Mouse (Mus musculus) C2C12 (cell line): Measurements from ENCODE around the gene Uox. TPM values are rescaled to one million over a fixed set of nuclear protein-coding genes. Genes with fewer than 3 reads are reported as not detected.
A peak's percentile ranks its signal among the peaks of the same experiment; 100 is the strongest.

Experiments
- H3K27me3 ChIP-seq: one replicate; pipeline ENCODE4 v1.6.1; 2011; ENCODE audit not compliant: control insufficient read depth, insufficient read depth, insufficient read length
- H3K36me3 ChIP-seq: one replicate; pipeline ENCODE4 v1.6.1; 2011; ENCODE audit not compliant: control insufficient read depth, insufficient read depth
- H3K4me3 ChIP-seq: one replicate; pipeline ENCODE4 v1.5.1; 2011; ENCODE audit warnings: mild to moderate bottlenecking, control low read depth; ENCODE audit not compliant: poor library complexity, insufficient read depth, severe bottlenecking
- H3K79me2 ChIP-seq: one replicate; pipeline ENCODE4 v1.6.1; 2011; ENCODE audit not compliant: control insufficient read depth, insufficient read depth
- H3K79me3 ChIP-seq: one replicate; pipeline ENCODE4 v1.6.1; 2011; ENCODE audit warnings: low read depth, control low read depth
- H3ac ChIP-seq: one replicate; pipeline ENCODE3; 2011; ENCODE audit warnings: low read depth; ENCODE audit not compliant: control insufficient read depth, insufficient read length
- CEBPB ChIP-seq: IDR thresholded peaks from one replicate; pipeline ENCODE4 v1.6.1; 2011; ENCODE audit warnings: low read depth, mild to moderate bottlenecking, control low read depth, moderate library complexity
- CTCF ChIP-seq: IDR thresholded peaks from one replicate; pipeline ENCODE4 v1.5.1; 2011; ENCODE audit not compliant: control insufficient read depth, insufficient read depth, insufficient read length
- FOSL1 ChIP-seq: IDR thresholded peaks from one replicate; pipeline ENCODE4 v1.8.0; 2011; ENCODE audit warnings: mild to moderate bottlenecking, low read length; ENCODE audit not compliant: poor library complexity, insufficient read depth, severe bottlenecking
- MAX ChIP-seq: IDR thresholded peaks from one replicate; pipeline ENCODE4 v1.6.1; 2011; ENCODE audit warnings: mild to moderate bottlenecking, control low read depth
- MYOD1 ChIP-seq: IDR thresholded peaks from one replicate; pipeline ENCODE4 v1.6.1; 2011; ENCODE audit warnings: low read depth; ENCODE audit not compliant: control insufficient read depth, insufficient read length
- MYOG ChIP-seq: IDR thresholded peaks from one replicate; pipeline ENCODE4 v1.6.1; 2011; ENCODE audit not compliant: control insufficient read depth, insufficient read length; ENCODE audit errors: extremely low read depth
- USF1 ChIP-seq: IDR thresholded peaks from one replicate; pipeline ENCODE4 v1.6.1; 2011; ENCODE audit warnings: low read depth, mild to moderate bottlenecking, control low read depth, moderate library complexity
- long read RNA-seq, 2 experiments: library from polyadenylated mRNA; unstranded; transcript quantifications; one replicate each; pipeline ENCODE4 v2.0.0; 2019 to 2020
- polyA plus RNA-seq: library from polyadenylated mRNA; unstranded; fragments of >200 nt; fragmentation: generic; extraction: Trizol; gene quantifications from one replicate; pipeline ENCODE4 v1.2.1, GENCODE M21; 2012; ENCODE audit warnings: missing spikeins

The Uox gene
- polyA plus RNA-seq, result not detected
- long read RNA-seq, experiment 1, result 0 reads
- long read RNA-seq, experiment 2, result 0 reads

GRCm38 (mm10) chr3:146570148-146570782 lies at the start of gene Uox:
Uox (plus strand) TSS chr3:146570426.
- Histone ChIP-seq H3K27me3 (no peaks in the 10 kb centered on the region), H3ac (no peak within 1 kb of the TSS), H3K79me2 (no peaks in the 10 kb centered on the region), H3K79me3 (no peaks in the 10 kb centered on the region), H3K4me3 (no peak within 1 kb of the TSS), H3K36me3 (no peaks in the 10 kb centered on the region)
- no peak for TF ChIP-seq FOSL1
- no peak for TF ChIP-seq MYOG
- TF ChIP-seq CEBPB, result no peak
- no peak for TF ChIP-seq MAX
- TF ChIP-seq USF1, result no peak
- TF ChIP-seq MYOD1, result no peak
- TF ChIP-seq CTCF, result no peak

- peak; percentile 60 for TF ChIP-seq MAX
- TF ChIP-seq CTCF, result no peak
- Histone ChIP-seq H3K27me3 (no peaks in the 10 kb centered on the region), H3K4me3 (peak within 1 kb of the TSS; percentile 71), H3K36me3 (peaks cover 31% of the 10 kb centered on the region), H3K79me2 (peaks cover 51% of the 10 kb centered on the region), H3ac (peak within 1 kb of the TSS; percentile 94), H3K79me3 (peaks cover 23% of the 10 kb centered on the region)
These were observed 49.2 kb upstream of the Uox start, which contains the start of gene Rpf1 for GRCm38 (mm10) chr3:146520798-146521651. Rpf1 (minus strand) TSS chr3:146521429.

DNA sequence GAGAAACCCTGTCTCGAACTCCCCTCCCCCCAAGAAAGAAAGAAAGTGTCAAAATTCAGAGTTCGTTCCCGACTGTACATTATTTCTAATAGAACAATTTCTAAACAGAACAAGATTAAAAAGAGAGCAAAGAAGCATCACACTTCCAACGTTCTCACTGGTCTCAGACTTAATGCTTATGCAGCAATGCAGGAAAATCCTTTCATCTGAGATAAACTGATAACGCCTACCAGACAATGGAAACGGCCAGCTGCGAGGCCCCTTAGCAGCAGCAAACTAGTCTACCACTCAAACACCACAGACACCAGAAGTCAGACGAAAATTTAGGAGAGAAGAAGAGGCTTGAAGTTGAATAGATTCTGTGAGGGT lies 48.6 kb upstream of the Uox start:
- TF ChIP-seq CEBPB, result no peak
- TF ChIP-seq FOSL1, result no peak
- peaks cover 26% of the 10 kb centered on the region for H3K36me3 ChIP-seq
- H3K27me3 ChIP-seq, result no peaks in the 10 kb centered on the region
- H3K79me2 ChIP-seq, result peaks cover 46% of the 10 kb centered on the region
- peaks cover 23% of the 10 kb centered on the region for H3K79me3 ChIP-seq
- no peak overlapping the region for H3ac ChIP-seq
- peak overlapping the region; percentile 71 for H3K4me3 ChIP-seq

DNA sequence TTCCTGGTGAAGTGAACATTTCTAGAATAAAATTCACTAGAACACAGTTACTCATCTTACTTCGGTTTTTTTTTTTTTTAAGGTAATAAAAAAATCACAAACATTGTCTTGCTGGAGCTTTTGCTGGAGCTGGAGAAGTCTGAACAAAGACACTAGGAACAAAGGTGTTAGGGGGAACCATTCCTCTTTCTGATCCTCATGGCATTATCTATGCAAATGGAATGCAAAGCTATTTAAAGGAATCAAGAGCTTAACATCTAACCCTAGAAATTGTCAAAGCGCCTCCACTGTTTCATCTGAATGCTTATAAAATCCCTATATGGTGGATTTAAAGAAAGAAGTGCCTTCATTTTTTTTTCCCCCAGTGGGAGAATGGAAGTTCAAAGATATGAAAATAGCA lies 41.9 kb upstream of the Uox start:
- Histone ChIP-seq H3K36me3 (no peaks in the 10 kb centered on the region), H3ac (no peak overlapping the region), H3K79me3 (no peaks in the 10 kb centered on the region), H3K79me2 (no peaks in the 10 kb centered on the region), H3K27me3 (peaks cover 6% of the 10 kb centered on the region), H3K4me3 (no peak overlapping the region)
- TF ChIP-seq FOSL1, result no peak
- TF ChIP-seq USF1, result no peak
- no peak for TF ChIP-seq MAX
- TF ChIP-seq CTCF, result no peak
- TF ChIP-seq CEBPB, result no peak
- no peak for TF ChIP-seq MYOG
- no peak for TF ChIP-seq MYOD1

DNA sequence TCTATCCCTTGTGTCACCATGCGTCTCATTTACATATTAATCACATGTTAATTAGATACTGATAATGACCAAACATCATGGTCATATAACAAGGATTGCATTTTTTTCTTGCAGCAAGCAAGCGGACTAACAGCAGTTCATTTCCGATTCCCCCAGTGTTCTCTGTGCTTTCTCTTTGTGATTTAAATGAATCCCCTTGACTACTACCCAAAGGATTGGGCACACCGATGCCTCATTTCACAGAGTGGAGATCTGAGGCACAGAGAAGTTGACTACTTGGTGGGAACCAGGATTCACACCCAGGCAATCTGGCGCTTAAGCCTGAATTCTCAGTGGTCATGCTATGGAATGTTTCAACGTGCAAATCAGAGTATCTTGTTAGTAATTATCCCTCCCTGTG lies 35.2 kb upstream of the Uox start:
- H3K79me2 ChIP-seq, result no peaks in the 10 kb centered on the region
- no peaks in the 10 kb centered on the region for H3K36me3 ChIP-seq
- TF ChIP-seq MAX (no peak), MYOG (no peak), FOSL1 (no peak), MYOD1 (no peak), USF1 (no peak), CTCF (no peak), CEBPB (no peak)
- peaks cover 6% of the 10 kb centered on the region for H3K27me3 ChIP-seq
- H3K4me3 ChIP-seq, result no peak overlapping the region
- H3ac ChIP-seq, result no peak overlapping the region
- H3K79me3 ChIP-seq, result no peaks in the 10 kb centered on the region

GRCm38 (mm10) chr3:146540521-146541273 lies 29.5 kb upstream of the Uox start:
- Histone ChIP-seq H3ac (no peak overlapping the region), H3K79me3 (no peaks in the 10 kb centered on the region)
- TF ChIP-seq CTCF (no peak), FOSL1 (no peak)

More at GRCm38 (mm10) chr3:146540521-146541273, 29.5 kb upstream of the Uox start:
- Histone ChIP-seq H3K36me3 (no peaks in the 10 kb centered on the region), H3K27me3 (no peaks in the 10 kb centered on the region), H3K79me2 (no peaks in the 10 kb centered on the region), H3K4me3 (no peak overlapping the region)
